Mouse (Mus musculus): ENCODE results near the gene Syk. TPM values are rescaled to one million over a fixed set of nuclear protein-coding genes. Genes with fewer than 3 reads are reported as not detected.

Syk gene
- total RNA-seq, 2 experiments from 2014 or later = 24.1 to 26.5 TPM

DNA sequence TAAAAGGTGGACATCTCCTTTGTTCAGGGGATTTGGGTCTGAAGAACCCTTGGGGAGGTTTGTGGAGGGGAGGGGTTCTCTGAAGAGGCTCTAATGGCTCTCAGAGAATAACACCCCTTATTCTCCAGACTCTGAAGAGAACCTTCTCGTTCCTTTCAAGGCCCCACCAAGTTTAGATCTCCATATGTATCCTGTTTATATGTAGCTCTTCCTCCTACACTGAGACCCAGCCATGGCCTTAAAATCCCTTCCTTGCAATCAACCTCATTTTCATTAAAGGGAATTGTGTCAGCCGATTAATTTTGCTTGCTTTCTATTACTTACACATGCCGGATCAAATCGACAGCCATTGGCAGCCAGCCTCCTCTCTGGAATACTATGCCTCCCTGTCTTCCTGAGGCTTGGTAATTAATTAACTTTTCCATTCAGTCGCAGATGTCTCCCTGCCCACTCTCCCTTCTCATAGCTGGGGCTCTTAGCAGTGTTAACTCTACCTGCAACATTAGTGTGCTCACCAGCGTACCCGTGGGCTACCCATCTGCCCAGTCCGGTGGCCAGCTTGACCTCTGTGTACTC is 13.7 kb upstream of the Syk start:
- no peak for DNase-seq

DNA sequence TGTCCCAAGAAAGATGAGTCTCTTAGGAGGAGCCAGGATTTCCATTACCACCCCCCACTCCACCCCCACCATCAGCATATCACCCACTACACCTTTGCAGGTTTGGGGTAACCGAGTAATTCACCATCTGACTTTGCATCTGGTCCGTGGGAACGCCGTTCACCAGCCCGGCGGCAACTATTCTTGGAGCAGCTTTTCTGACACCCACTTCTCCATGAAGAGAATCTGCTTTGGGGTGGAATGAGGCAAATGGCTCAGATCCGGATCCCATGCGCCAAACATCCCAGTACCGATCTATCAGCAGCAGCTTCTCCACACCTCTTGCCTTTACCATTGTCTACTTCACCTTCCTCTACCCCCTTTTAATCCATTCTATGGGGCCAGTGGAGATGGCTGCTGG is 12.7 kb upstream of the Syk start:
- DNase-seq = no peak

GRCm38 (mm10) chr13:52571591-52572384 is 11.2 kb upstream of the Syk start:
- no peak for DNase-seq

DNA sequence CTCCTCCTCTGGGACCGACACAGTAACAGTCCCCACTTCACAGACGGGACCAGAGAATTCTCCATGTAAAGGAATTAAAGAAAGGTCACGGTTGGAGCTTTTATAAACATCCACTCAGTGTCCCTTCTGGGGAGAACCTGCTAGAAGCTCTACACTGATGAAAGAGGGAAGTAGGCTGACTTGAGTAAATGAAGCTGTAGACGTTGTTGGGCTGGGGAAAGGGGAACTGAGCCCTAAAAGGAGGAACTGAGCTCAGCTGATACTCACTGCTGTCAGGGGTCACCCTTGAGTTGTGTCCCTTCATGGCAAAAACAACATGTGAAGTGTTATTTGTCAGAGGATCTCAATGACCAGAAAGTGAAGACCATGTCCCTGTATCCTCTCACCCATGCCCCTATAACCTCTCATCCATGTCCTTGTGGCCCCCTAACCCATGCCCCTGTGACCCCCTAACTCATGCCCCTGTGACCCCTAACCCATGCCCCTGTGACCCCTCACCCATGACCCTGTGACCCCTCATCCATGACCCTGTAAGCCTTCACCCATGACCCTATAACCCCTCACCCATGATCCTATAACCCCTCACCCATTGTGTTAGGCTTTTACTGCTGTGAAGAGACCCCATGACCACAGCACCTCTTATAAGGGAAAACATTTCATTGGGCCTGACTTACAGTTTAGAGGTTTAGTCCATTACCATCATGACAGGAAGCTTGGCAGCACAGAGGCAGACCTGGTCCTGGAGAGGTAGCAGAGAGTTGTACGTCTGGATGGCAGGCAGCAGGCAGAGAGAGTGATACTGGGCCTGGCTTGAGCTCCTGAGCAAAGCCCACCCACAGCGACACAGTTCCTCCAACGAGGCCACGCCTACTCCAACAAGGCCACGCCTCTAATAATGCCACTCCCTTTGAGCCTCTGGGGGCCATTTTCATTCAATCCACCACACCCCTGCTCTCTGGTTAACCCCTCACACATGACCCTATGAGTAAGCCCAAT is 10.2 kb upstream of the Syk start:
- no peak for DNase-seq

- DNase-seq = no peak
Measured at GRCm38 (mm10) chr13:52574311-52574710, 8.7 kb upstream of the Syk start.

GRCm38 (mm10) chr13:52575483-52575882 is 7.5 kb upstream of the Syk start:
- DNase-seq = no peak

DNA sequence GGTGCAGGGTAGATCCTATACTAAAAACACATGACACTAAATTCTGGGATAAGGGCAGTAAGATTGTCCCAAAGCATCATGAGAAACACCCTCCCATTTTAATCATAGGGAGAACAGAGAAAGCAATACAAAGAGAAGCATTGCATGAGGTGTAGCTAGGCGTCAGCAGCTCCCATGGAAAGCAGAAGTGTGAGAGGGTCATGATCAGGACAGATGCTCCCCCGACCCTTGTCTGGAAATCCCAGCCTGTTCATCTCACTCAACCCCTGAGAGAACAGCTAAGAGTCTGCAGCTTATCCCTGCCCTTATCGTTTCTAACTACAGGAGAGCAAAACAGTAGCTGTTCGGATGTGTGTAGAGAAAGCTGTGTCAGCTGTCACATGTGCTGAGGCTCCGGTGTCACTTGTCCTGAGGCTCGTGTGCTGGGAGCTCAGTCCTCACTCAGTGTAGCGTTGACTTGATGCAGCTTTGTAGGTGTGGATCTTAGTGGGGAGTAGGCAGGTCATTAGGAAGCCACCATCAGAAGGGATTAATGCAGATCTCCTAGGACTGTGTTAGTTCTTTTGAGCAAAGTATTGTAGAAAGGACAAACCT is 6.9 kb upstream of the Syk start:
- DNase-seq = no peak

DNA sequence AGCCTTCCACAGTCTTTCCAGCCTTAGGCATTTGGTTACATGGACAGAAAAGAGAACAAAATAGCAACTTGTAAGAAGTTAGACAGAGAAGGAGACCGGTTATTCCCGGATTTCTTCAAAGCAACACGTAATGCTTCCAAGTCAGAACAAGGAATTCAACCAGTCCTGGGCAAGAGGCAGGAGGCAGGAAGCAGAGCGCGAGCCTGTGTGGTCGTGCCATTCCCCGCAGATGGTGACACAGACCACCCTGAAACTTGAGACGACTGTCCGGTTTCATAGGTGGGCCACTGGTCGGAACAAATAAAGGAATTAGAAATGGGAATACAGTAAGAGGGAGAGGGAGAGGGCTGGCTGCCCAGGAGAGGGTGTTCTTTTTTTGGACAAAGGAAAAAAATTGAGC is 6.1 kb upstream of the Syk start:
- DNase-seq = no peak

DNA sequence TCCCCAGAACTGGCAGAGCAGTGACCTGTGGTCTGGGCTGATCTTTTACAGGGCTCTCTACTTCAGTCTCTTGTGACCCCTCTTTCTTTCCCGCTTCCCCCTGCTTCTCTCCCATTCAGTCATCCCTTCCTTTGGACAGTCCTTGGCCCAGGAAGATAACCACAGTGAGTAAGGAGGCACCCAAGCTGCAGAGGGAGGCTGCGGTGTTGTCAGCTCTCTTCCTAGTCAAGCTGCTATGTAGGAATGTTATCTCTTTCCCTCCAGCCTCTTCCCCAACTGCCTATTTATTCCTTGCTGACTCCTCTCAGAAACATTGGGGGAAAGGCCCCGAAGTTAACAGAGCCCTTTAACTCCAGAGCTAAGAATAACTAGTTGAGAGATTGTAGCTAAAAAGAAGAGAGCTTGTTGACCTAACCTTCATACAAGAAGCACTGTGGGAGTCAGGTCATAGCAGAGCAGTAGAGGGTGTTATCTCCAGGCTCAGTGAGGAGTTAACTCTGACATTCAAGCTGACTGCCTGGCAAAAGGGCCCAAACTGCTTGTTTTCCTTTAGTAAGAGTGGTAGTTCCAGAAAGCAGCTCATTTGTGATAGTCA is 5.5 kb upstream of the Syk start:
- peak; percentile 24 for DNase-seq

- DNase-seq = peak; percentile 37
Measured at GRCm38 (mm10) chr13:52577939-52578338, 5.0 kb upstream of the Syk start.

- DNase-seq = no peak
Measured at GRCm38 (mm10) chr13:52578776-52579175, 4.2 kb upstream of the Syk start.

GRCm38 (mm10) chr13:52582506-52582877 is 481 bp upstream of the Syk start:
- no peak for DNase-seq

- no peak for DNase-seq
Measured at GRCm38 (mm10) chr13:52583943-52584562, 1.1 kb downstream of the Syk start.

GRCm38 (mm10) chr13:52584654-52585455 is 1.9 kb downstream of the Syk start:
- DNase-seq = peak; percentile 36

DNA sequence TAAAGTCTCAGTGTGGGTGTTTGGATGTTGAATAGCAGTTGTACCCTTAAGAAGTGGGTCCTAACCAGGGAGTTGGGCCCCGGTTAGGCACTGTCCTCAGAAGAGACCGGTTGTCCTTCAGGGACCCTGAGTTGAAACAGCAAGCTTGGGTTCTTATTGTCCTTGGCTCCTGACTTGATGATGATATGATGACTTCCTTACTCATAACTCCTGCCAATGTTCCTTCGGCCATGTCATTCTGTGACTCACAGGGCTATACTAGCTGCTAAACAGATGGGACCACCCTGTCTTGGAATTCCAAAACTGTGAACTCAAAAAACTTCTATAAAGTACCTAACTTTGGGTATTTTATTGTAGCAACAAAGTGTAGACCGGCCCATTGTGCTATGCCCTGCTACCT is 4.8 kb downstream of the Syk start:
- DNase-seq = no peak

- no peak for DNase-seq
Measured at GRCm38 (mm10) chr13:52589043-52589442, 6.1 kb downstream of the Syk start.

DNA sequence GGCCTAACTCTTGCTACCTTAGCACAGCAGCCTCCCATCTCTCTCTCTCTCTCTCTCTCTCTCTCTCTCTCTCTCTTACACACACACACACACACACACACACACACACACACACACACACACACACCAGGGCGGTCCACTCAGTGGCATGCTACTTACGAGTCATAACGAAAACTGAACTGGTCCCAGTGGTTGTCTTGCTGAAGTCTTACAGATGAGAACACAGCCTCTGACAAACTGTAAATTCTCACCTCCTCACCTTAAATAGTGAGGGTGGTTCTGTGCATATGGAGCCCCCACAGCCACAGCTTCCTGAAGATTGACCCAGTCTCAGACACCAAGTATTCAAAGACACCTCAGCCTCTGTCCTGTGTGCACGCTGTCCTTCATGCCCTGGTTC is 8.9 kb downstream of the Syk start:
- no peak for DNase-seq

- DNase-seq = no peak
Measured at GRCm38 (mm10) chr13:52596692-52597091, 13.7 kb downstream of the Syk start.

DNA sequence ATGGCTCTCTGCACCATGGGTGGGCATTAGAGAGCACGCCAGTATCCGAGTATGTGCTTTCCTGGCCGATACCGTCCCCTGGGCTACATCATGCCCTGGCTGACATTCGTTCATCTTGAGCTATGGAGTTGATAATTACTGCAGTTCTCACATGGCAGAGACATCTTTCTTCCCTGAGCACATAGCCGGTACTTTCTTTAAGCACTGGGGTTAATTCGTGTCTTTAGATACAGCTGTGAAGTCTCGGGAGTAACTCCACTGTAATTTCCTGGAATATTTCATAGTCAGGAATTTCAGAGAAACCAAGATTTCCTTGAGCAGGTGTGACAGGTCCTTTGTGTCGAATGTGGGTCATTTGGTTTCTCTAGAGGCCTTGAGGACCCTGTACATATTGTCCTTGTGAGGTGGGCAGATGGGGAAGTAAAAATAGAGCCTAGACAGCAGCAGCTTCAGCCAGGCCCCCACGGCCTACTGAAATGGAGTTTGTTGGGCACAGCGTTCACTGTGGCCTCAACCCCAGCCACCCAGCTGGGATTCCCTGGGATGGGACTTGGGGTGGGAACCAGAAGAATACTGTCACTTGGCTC is 14.2 kb downstream of the Syk start:
- no peak for DNase-seq

GRCm38 (mm10) chr13:52598233-52598632 is 15.3 kb downstream of the Syk start:
- DNase-seq = no peak
